Mouse (Mus musculus) kidney, adult 2 months (tissue): ENCODE results near the gene Hist1h3d.

Source experiments
- CTCF ChIP-seq: fragments of 200-500 bp; conservative IDR thresholded peaks from 2 replicates; pipeline ENCODE4 v1.5.1; 2011; ENCODE audit warnings: low read depth, mild to moderate bottlenecking, control low read depth, low read length, moderate library complexity, mixed read lengths; ENCODE audit not compliant: insufficient read depth, insufficient read length
- POLR2A ChIP-seq: fragments of 200-500 bp; IDR thresholded peaks from one replicate; pipeline ENCODE4 v1.6.1; 2011; ENCODE audit warnings: low read depth, low read length, control low read depth

- no peak for TF ChIP-seq POLR2A
- no peak for TF ChIP-seq CTCF
Measured at GRCm38 (mm10) chr13:23605052-23605451, 29.5 kb downstream of the Hist1h3d start.
